Mouse (Mus musculus) olfactory bulb, adult 2 months (tissue): ENCODE data around the gene Fem1b.

Source experiments
- CTCF ChIP-seq: fragments of 200-500 bp; IDR thresholded peaks from 2 replicates; pipeline ENCODE4 v1.5.1; 2012; ENCODE audit warnings: low read depth, mild to moderate bottlenecking, low read length, moderate library complexity; ENCODE audit not compliant: insufficient read depth
- POLR2A ChIP-seq: fragments of 200-500 bp; IDR thresholded peaks from 2 replicates; pipeline ENCODE4 v1.6.1; 2012; ENCODE audit warnings: mild to moderate bottlenecking, low read depth, low read length, moderate library complexity; ENCODE audit not compliant: insufficient read depth

GRCm38 (mm10) chr9:62820829-62821228 is 9.1 kb upstream of the Fem1b start:
- TF ChIP-seq POLR2A (no peak), CTCF (no peak)
